Mouse (Mus musculus): ENCODE measurements around the gene Caprin1.

Gene Caprin1

DNA sequence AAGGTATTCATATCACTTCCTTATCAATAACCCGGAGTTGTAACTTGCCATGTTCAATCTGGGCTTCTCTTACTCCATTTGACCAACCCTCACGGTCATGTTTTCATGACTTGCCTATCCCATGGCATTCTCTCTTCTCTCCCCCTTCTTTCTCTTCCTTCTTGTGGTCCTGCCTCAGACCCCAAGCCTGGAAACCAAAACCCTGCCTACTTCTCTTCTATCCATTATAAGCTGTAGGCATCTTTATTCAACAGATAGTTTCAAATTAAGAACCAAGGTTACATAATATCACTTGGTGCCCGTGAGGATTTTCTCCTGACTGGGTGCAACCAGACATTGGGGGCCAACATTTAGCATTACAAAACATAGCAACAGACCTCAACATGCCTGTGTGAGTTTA is 18.5 kb upstream of the Caprin1 start:
- DNase-seq (ENCODE audit: low read depth, low spot score): no peak
- Histone ChIP-seq H3K36me3 (ENCODE audit: control insufficient read depth, insufficient read depth, low read length, poor library complexity, severe bottlenecking) (no peaks in the 10 kb centered on the region), H3K27me3 (ENCODE audit: control insufficient read depth, insufficient read depth, low read length, poor library complexity, severe bottlenecking) (no peaks in the 10 kb centered on the region)

DNA sequence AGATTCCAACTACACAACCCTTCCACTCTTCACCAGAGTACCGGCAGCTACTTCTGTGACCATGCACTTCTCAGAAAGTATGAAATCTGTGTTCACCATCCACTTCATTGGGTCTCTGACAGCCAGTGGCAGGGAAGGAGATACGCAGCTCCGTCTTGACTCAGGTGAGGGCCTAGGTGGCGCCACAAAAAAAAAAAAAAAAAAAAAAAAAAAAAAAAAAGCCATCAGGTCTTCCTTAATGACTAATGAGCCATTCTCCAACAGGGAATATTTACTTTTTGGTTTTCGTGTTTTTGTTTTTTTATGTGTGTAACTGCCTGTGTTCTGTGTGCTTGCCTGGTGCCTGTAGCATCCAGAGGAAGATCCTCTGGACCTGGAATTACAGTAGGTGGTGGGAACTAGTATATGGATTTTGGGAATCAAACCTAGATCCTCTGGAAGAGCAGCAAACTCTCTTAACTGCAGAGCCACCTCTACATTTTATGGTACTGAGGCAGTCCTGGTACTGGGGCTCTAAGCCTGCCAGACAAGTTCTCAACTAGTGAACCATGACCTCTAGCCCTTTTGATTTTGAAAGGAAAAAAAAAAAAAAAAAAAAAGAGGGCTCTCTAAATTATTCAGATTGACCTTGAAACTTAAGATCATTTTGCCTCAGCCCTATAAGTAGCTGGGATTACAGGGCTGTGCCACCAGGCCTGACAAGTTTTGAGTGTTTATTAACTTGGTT is 14.2 kb upstream of the Caprin1 start:
- Histone ChIP-seq H3K36me3 (ENCODE audit: control insufficient read depth, insufficient read depth, low read length, poor library complexity, severe bottlenecking) (no peaks in the 10 kb centered on the region), H3K27me3 (ENCODE audit: control insufficient read depth, insufficient read depth, low read length, poor library complexity, severe bottlenecking) (no peaks in the 10 kb centered on the region)
- no peak for DNase-seq (ENCODE audit: low read depth, low spot score)

DNA sequence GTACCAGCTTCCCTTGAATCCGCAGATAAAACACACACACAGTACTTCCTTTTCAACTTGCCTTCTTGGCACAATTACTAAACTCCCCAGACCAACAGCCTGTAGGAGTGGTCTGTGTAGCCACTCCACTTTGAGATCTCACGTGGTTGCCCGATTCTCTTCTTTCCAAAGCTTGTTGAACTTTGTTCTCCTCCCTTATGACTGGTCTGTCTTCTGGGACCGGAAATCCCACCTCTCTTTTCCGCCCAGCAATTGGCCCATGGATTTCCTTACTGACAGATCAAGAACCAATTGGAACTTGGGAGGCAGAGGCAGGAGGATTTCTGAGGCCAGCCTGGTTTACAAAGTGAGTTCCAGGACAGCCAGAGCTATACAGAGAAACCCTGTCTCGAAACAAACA is 13.0 kb upstream of the Caprin1 start:
- no peaks in the 10 kb centered on the region for H3K27me3 ChIP-seq (ENCODE audit: control insufficient read depth, insufficient read depth, low read length, poor library complexity, severe bottlenecking)
- no peaks in the 10 kb centered on the region for H3K36me3 ChIP-seq (ENCODE audit: control insufficient read depth, insufficient read depth, low read length, poor library complexity, severe bottlenecking)
- no peak for DNase-seq (ENCODE audit: low read depth, low spot score)

DNA sequence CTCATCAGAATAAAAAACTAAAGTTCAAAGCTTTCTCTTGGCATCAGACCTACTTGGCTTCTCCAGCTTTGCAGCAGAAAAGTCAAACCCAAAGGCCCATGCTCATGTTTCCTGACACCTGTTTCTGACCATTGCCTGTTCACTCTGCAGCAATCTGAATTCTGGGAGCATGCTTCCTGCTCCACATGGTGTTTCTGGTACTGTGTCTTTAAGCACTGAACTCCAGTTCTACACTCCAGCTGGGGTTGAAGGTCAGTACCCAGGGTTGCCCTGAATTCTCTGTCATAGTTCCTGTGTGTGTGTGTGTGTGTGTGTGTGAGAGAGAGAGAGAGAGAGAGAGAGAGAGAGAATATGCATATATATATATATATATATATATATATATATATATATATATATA is 11.0 kb upstream of the Caprin1 start:
- Histone ChIP-seq H3K36me3 (ENCODE audit: control insufficient read depth, insufficient read depth, low read length, poor library complexity, severe bottlenecking) (no peaks in the 10 kb centered on the region), H3K27me3 (ENCODE audit: control insufficient read depth, insufficient read depth, low read length, poor library complexity, severe bottlenecking) (no peaks in the 10 kb centered on the region; the same call in 1 of the 2 replicates)
- DNase-seq (ENCODE audit: low read depth, low spot score): no peak

DNA sequence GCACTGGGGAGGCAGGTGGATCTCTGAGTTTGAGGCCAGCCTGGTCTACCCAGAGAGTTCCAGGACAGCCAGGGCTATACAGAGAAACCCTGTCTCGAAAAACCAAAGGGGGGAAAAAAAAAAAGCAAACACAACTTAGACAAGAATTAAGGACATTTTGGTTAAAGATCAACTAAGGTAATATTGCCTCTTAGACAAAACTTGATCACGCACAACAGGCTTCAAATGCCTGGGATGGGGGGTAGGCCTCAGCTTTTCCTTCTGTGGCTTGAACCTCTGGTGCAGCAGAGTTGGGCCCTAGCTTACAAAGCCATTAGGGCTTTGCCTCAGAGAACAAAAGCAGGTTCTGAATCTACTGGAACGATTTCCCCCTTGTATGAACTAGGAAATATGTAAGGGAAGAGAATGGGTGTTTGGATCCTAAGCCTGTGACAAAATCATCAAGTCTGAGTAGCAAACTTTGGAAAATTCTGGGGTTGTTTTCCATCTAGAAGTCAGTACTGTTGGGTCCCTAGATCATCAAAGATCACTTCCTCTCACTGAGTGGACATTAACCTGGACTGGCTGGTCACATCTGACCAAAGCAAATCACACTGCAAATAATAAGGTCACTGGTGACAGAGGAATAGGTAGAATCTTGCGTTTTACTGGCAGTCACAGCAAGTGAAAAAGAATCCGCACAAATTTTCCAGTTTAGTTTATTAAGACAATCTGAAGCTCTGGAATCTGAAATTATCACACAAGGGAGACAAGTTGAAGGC is 6.5 kb upstream of the Caprin1 start:
- no peak for DNase-seq (ENCODE audit: low read depth, low spot score)
- Histone ChIP-seq H3K27me3 (ENCODE audit: control insufficient read depth, insufficient read depth, low read length, poor library complexity, severe bottlenecking) (no peaks in the 10 kb centered on the region; the same call in 1 of the 2 replicates), H3K36me3 (ENCODE audit: control insufficient read depth, insufficient read depth, low read length, poor library complexity, severe bottlenecking) (no peaks in the 10 kb centered on the region)

DNA sequence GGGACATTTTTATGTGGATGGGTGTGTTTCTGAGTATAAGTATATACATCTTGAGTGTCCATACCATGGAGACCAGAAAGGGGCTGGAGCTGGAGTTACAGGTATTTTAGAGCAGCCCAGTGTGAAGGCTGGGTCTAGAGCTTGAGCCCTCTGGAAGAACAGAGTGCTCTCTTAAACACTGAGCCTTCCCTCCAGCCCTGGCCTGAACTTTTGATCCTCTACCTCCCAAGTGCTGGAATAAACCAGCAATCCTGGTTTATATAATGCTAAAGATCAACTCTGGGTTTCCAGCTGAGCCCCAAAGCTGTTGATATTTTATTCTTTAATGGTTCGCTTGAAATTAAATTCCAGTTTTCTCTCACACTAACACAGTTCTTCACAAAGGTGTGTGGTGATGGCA is 5.0 kb upstream of the Caprin1 start:
- Histone ChIP-seq H3K36me3 (ENCODE audit: control insufficient read depth, insufficient read depth, low read length, poor library complexity, severe bottlenecking) (no peaks in the 10 kb centered on the region), H3K27me3 (ENCODE audit: control insufficient read depth, insufficient read depth, low read length, poor library complexity, severe bottlenecking) (no peaks in the 10 kb centered on the region; the same call in 1 of the 2 replicates)
- DNase-seq (ENCODE audit: low read depth, low spot score): no peak

DNA sequence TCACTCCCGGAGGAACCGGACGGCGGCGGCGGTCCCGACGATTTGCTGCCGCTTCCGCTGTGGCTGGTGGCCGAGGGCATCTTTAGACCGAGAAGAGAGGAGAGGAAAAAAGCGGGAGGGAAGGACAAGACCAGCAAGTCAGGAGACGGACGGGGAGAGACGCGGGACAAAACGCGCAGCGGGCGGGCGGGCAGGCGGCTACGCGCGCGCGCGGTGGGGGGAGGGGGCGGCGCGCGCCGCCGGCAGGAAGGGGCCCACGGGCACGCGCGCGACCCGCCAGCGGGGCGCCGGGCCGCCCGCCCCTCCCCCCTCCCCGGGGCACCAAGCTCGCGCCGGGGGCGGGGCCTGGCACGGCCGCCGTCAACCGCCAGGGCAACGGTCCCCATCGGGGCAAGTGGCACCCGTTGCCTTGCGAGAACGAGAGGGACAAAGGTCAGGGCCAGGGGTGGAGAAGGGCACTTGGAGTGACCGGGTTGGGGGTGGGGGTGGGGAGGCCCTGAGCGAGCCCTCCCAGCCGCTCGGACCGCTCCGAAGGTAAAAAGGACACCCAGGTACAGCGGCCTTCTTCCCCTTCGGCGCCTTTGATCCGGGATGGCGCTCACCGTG is 485 bp downstream of the Caprin1 start:
- DNase-seq (ENCODE audit: low read depth, low spot score): peak; percentile 85
- Histone ChIP-seq H3K36me3 (ENCODE audit: control insufficient read depth, insufficient read depth, low read length, poor library complexity, severe bottlenecking) (0 out of 2 replicates have a peak, but pooled peaks cover 4% of the 10 kb centered on the region), H3K27me3 (ENCODE audit: control insufficient read depth, insufficient read depth, low read length, poor library complexity, severe bottlenecking) (no peaks in the 10 kb centered on the region)

DNA sequence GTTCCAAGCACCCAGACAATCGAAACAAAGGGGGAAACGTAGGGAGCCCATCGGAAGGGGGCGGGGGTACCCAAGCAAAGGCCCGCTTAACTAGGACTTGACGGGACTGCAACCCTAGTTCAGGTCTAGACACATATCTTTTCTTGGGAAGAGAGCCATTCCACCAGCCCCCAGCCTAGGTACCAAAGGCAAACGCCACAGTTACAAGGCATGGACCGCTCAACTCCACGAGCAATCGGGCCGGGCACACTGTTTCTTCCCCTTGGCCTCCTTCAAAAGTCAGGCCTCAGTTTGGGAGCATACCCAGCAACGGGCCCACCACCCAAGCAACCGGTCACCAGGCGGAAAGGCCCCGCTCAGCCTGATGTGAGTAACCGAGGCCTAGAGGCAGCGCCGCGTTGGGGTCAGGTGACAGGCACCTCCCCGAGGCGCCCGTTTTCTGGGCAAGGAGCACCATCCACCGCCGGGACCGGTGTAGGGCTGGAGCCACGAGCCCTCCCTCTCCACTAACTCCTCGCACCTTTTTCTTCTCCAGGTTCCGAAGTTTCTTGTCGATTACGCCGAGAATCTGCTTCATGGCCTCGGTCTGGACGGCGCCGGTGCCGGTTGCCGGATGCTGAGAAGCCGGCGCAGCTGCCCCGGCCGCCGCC is 1.1 kb downstream of the Caprin1 start:
- no peaks in the 10 kb centered on the region for H3K27me3 ChIP-seq (ENCODE audit: control insufficient read depth, insufficient read depth, low read length, poor library complexity, severe bottlenecking)
- H3K36me3 ChIP-seq (ENCODE audit: control insufficient read depth, insufficient read depth, low read length, poor library complexity, severe bottlenecking): 0 out of 2 replicates have a peak, but pooled peaks cover 5% of the 10 kb centered on the region
- peak; percentile 65 for DNase-seq (ENCODE audit: low read depth, low spot score)

DNA sequence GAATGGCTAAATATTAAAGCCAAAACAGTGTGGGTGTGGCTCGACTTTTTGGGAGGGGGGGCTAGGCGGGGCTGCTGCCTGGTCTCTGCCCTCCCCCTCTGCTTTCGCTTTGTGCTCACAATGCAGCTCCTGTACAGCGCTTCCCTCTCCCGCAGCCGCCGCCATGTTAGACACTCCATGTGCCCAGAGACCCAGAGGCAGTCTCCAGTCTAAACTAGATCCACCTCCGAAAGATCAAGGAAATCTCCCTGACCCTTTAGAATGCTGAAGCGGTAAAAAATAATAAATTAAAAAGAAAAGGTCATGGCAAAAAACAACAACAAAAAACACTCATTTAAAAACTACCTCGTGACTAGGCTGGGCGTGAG is 1.6 kb downstream of the Caprin1 start:
- peak; percentile 78 for DNase-seq (ENCODE audit: low read depth, low spot score)
- Histone ChIP-seq H3K27me3 (ENCODE audit: control insufficient read depth, insufficient read depth, low read length, poor library complexity, severe bottlenecking) (no peaks in the 10 kb centered on the region), H3K36me3 (ENCODE audit: control insufficient read depth, insufficient read depth, low read length, poor library complexity, severe bottlenecking) (0 out of 2 replicates have a peak, but pooled peaks cover 5% of the 10 kb centered on the region)

DNA sequence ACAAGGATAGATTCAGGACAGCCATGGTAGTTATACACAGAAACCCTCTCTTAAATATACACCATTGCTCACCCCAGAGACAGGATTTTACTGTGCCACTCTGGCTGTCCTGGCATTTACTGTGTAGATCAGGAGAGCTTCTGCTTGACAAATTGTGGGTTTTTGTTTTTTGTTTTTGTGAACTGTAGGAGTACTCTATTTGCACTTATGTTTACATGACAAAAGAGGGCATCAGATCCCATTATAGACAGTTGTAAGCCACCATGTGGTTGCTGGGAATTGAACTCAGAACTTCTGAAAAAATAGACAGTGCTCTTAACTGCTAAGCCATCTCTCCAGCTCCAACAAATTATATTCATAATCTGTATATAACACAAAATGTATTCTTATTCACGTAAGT is 5.4 kb downstream of the Caprin1 start:
- Histone ChIP-seq H3K27me3 (ENCODE audit: control insufficient read depth, insufficient read depth, low read length, poor library complexity, severe bottlenecking) (no peaks in the 10 kb centered on the region), H3K36me3 (ENCODE audit: control insufficient read depth, insufficient read depth, low read length, poor library complexity, severe bottlenecking) (0 out of 2 replicates have a peak, but pooled peaks cover 5% of the 10 kb centered on the region)
- no peak for DNase-seq (ENCODE audit: low read depth, low spot score)

DNA sequence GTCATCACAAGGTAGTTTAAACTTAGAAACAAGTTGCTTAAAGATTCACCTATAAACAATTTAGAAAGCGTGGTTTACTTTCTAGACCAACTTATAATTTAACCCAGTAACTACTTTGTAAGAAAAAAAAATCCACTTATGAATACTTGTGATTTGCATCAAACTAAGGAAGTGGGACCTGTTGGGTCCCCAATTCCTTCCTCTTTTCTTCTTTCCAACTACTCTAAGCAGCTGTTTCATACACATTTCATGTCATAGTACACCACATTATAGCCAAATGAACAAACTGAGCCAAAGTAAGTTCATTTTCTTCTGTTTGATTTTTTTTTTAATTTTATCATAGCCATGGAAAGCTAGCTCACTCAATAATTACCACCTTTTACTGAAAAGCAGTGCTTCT is 11.7 kb downstream of the Caprin1 start:
- peaks cover 4% of the 10 kb centered on the region for H3K36me3 ChIP-seq (ENCODE audit: control insufficient read depth, insufficient read depth, low read length, poor library complexity, severe bottlenecking)
- DNase-seq (ENCODE audit: low read depth, low spot score): peak; percentile 74
- no peaks in the 10 kb centered on the region for H3K27me3 ChIP-seq (ENCODE audit: control insufficient read depth, insufficient read depth, low read length, poor library complexity, severe bottlenecking)

DNA sequence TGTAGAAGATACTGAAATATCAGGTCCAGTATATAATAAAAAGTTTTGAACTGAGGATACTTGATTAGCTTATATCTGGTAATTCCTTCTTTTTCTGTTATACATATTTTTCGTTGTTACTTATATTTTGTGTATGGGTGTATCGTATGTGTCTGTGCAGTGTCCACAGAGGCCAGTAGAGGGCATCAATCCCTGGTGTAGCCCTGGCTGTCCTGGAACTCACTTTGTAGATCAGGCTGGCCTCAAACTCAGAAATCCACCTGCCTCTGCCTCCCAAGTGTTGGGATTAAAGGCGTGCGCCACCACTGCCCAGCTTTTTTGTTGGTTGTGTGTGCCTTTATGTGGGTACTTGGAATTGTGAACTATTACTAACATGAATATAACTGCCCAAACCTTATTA is 12.8 kb downstream of the Caprin1 start:
- Histone ChIP-seq H3K27me3 (ENCODE audit: control insufficient read depth, insufficient read depth, low read length, poor library complexity, severe bottlenecking) (no peaks in the 10 kb centered on the region), H3K36me3 (ENCODE audit: control insufficient read depth, insufficient read depth, low read length, poor library complexity, severe bottlenecking) (peaks cover 8% of the 10 kb centered on the region)
- peak; percentile 76 for DNase-seq (ENCODE audit: low read depth, low spot score)

DNA sequence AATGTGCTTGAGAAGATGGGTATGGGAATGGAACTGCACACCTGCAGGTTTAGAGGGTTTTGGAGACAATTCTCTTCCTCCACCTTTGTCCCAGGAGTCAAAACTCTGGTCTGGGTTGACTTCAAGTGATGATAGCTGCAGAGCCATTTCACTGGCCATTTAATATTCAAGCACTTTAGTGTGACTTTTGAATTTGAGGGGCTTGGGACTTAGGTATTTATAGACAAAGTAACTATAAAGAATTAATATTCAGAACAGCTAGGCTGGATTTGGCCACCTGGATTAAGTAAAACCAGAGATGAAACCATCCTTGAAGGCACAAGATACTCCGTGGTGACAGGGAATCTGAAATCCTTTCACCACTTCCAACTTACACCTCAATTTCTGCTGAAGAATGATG is 35.0 kb downstream of the Caprin1 start:
- Histone ChIP-seq H3K36me3 (ENCODE audit: control insufficient read depth, insufficient read depth, low read length, poor library complexity, severe bottlenecking) (peaks cover 9% of the 10 kb centered on the region; the same call in 1 of the 2 replicates), H3K27me3 (ENCODE audit: control insufficient read depth, insufficient read depth, low read length, poor library complexity, severe bottlenecking) (no peaks in the 10 kb centered on the region)
- no peak for DNase-seq (ENCODE audit: low read depth, low spot score)

DNA sequence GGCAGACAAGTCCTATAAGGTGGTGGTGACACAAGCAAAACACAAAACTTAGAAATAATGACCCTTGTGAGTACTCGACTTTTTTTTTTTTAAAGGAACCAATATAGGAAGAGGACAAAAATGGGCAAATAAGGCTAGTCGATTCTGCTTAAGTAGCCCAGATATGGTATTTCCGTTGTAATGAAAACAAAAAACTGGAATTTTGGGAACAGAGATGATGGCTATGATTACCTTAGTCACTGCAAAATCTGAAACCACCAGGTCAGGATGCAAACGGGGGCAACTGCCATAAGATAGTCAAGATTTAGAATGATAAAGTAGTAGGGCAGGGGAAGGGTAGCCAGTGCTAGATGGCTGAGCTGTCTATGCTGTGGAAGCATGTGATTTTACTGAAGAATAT is 35.5 kb downstream of the Caprin1 start:
- H3K27me3 ChIP-seq (ENCODE audit: control insufficient read depth, insufficient read depth, low read length, poor library complexity, severe bottlenecking): no peaks in the 10 kb centered on the region
- H3K36me3 ChIP-seq (ENCODE audit: control insufficient read depth, insufficient read depth, low read length, poor library complexity, severe bottlenecking): peaks cover 9% of the 10 kb centered on the region; the same call in 1 of the 2 replicates
- DNase-seq (ENCODE audit: low read depth, low spot score): no peak
